Mouse (Mus musculus): Measurements from ENCODE around the gene Elf1.

Gene Elf1

DNA sequence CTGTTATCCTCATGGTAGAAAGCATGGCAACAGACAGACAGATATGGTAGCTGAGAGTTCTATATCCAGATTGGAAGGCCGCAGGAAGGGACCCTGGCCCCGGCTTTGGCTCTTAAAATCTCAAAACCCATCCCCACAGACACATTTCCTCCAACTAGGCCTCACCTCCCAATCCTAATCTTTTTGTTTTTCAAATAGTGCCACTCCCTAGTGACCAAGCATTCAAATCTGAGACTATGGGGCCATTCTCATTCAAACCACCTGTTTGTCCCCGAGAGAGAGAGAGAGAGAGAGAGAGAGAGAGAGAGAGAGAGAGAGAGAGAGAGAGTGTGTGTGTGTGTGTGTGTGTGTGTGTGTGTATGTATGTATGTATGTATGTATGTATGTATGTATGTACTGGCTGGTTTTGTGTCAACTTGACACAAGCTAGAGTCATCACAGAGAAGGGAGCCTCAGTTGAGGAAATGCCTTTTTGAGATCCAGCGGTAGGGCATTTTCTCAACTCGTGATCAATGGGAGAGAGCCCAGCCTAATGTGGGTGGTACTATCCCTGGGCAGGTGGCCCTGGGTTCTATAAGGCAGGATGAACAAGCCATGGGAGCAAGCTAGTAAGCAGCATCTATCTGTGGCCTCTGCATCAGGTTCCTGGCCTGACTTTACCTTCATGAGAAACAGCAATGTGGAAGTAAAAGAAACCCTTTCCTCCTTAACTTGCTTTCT lies 102.7 kb downstream of the Elf1 start:
- DNase-seq, result no peak

DNA sequence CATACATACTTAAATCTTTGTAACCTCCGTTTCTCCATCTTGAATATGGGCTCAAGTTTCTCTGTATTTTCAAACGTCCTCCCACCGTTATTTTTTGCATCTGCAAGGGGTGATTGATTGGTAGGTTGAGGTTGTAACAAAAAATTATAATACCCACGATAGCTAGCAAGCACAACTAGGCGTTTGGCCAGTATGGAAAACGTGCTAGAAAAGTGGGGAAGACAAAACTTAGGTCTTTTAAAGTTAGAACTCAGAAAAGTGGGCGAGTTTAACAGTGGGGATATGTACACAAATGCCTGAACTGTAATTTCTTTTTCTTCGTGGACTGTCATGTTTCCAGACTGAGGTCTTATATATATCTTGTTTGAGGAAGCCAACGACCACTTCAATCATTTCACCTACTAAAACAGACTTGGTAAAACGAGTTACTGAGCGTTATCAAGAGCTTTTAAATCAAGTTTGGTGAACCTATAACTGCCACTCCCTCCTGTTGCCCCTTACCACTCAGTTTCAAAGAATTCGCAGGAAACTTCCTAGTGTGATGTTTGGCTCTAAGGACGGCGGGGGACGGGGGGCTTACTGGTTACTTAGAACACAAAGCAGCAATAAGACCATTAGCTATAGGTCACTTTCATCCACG lies 105.6 kb downstream of the Elf1 start:
- DNase-seq, result no peak

DNA sequence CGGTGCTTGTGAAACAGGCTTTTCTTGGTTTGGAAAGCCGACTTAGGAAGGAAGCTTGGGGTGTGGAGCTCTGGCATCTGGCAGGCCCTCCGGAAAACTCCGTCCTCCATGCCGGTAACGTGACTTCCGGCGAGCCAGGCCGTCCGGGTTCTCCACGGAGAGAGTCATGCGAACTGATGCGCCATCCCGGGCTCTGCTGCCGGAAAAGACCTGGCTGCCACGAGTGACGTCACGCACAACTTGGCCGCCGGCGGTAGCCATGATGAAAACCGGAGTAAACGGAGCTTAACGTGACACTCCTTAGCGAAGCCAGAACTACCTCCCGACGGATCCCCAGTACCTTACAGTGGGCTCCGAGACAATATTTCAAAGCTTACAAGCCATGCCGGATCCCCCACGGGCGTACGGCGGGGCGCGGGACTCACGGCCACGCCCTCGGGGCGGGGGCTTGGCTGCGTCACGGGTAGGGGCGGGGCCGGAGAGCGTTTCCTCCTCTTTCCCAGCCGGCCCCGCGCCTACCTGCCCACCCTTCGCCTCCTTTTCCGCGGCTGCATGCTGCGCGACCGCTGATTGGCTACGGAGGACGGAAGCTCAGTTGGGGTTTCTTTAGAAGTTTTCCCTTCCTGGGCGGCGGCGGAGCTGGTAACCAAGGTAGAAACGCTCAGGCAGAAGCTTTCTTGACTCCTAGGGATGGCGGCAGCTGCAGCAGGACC lies 106.3 kb downstream of the Elf1 start, which contains the start of gene Sugt1:
Sugt1 (plus strand) TSS at position 553 of the 713 bp plus-strand sequence.
- DNase-seq, result peak; percentile 98

DNA sequence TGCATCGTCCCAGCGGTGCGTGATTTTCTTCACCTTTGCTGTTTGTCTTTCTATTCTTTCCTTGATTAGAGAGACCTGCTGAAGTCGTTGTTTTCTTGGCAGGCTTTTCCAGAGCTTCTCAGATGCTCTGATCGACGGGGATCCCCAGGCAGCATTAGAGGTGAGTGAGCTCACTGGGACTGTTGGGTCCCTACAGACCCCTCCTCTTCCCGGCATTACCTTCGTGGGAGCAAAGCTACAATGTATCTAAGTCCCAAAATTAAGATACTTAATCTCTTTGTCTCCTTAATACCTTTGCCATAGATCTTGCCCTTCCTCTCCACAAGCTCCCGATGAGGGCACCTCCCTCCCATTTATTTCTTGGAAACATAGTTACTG lies 106.8 kb downstream of the Elf1 start:
- DNase-seq, result no peak

DNA sequence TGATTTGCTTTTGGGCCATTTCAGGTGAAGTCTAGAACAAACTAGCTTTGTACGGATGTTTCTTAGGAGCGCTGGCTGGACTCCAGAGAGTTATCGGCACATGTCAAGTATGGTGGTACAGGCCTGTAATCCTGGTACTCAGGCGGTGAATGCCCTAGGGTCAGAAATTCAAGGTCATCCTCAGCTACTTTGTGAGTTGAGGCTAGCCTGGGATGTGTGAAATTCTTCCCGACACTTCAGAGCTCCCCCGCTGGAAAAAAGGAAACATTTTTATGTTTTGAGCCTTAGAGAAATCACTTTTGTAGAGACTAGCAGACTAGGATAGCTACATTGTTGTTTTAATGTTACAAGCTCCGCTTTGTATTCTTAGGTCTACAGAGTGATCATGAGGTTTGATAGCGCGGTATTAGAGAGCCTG lies 107.5 kb downstream of the Elf1 start:
- DNase-seq, result no peak

DNA sequence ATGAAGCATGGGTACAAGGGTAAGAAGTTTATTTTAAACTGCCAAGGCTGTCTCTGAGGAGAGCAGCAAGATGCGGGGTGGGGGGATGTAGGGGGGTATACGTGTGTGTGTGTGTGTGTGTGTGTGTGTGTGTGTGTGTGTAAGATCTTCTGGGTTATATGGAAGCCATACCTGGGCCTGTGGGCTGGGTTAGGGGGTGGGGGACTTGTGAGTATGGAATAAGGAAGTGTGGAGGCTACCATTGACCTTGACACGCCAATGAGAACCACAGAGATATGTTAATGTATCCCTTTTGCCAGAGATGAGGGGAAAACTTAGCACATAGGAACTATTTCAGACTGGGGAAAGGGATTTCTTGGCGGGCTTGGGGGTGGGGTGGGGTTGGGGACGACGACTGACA lies 108.4 kb downstream of the Elf1 start:
- DNase-seq, result no peak

DNA sequence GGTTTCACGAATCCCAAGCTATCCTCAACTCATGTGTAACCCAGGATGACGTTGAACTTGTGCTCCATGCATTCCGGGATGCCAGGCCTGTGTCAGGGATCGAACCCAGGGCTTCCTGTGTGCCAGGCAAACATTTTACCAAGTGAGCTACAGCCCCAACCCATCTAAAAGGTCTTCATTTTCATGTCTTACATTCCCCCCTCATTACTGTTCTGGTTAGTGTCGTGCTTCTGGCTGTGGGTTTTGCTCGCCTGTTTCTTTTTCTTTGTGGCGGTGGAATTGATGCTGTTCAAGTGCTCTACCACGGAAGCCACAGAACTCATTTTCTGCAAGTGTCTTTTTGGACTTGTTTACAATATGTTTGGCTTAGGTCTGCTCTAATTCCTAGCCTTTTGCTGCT lies 109.9 kb downstream of the Elf1 start:
- no peak for DNase-seq

DNA sequence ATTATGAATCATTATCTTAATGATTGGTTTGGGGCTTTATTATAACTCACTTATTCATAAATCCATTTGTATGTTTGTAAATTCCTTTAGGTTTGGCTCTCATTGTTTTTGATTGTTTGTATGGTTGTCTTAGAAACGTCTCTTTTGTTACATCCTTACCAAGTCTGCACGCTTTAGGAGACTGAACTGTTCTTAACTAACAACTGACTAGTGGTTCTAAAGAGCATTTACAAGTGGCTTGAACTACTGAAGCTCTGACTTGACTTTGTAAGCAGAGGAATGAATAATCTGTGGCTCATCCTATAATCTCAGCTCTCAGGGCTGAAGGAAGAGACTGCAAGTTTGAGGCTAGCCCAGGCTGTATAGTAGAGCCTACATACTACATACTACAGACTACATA lies 110.6 kb downstream of the Elf1 start:
- no peak for DNase-seq

DNA sequence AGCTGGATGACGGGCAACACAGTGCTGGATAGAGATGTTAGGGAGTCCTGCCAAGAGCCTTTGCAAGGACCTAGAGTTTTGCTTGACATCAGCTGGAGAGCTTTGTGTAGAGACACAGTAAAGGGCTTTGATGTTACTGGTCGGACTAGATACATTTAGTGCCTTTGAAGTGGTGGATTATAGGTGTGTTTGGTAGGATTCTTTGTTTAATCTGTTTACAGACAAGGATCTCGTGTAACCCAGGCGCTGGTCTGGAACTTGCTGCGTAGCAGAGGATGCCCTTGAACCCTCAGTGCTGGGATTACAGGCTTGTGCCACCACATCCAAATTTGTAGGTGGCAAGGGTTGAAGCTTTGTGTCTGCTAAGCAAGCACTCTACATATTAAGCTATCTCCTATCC lies 113.1 kb downstream of the Elf1 start:
- no peak for DNase-seq

DNA sequence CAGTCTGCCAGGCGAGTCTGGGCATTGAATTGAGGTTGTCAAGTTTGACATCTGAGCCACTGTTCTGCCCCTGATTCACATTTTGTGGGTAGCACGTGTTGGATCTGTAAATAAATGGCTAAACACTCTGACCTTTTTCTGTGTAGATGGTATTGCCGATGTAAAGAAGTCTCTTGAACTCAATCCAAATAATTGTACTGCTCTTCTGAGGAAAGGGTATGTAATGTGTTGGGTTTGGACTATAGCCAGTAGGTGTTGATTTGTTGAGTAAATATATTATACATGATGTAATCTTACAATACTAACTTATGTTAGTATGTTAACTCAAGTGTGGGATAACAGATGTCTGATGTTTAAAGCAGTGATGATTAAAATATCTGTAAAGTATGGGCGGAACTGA lies 115.6 kb downstream of the Elf1 start:
- DNase-seq, result no peak

DNA sequence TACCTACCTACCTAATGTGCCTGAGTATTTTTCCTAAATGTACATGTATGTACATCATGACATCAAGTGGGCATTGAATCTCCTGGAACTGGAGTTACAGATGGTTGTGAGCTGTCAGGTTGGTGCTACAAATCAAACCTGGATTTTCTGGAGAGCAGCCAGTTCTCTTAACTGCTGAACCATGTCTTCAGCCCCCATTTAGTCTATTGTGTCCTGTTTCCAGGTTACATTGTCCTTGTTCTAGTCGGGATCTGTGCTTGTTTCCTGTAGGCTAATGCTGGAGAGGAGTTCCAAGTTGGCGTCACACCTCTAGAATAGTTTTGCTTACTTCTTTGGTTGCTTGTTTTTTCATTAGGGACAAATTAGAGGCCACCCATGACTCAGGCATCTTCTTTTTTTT lies 124.9 kb downstream of the Elf1 start:
- DNase-seq, result no peak

DNA sequence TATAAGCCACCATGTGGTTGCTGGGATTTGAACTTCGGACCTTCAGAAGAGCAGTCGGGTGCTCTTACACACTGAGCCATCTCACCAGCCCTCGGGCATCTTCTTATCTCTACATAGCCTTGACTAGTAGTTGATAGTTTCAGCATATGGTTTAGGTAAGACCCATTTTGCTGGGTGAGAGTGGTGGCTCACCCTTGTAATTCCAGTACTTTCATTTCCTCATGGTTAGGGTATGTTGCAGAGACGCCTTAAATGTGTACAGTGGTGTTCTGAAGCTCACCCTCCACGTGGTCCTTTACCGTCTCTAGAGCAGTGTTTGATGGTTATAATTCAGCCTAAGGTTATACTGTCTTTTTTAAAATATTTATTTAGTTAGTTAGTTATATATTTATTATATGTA lies 125.4 kb downstream of the Elf1 start:
- no peak for DNase-seq

DNA sequence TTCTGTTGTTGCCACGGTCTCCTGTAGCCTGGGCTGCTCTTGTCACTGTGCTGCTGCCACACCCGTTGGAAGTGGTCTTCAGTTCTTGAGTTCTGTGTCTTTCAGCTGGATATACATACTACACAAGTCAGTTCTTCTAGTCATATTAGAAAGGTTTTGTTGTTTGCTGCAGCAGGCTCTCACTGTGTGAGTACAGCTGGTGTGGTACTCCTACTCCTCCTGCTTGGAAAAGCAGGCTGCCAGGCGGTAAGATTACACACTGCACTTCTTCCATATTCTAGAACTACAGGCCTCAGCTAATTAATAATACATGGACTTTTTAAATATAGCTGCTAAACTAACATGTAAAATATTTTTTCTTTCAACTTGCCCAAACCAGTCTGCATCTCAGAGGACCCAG lies 125.9 kb downstream of the Elf1 start:
- peak; percentile 22 for DNase-seq

DNA sequence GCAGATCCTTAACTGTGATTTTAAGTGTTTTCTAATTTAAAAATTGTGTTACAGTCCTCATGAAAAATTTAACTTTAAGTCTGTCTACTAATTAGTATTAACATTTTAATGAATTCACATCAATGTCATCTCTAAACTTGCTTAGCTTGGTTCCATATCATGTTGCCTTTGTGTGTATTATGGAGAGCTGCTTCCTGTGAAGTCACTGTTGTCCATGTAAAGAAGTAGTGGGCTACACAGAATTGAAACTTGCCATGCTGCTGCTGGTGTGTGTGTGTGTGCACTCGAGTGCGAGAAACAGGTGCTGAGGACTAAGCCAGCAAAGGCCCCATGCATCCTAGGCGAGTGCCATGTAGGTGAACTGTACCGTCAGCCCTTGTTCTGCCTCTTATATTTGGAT lies 126.4 kb downstream of the Elf1 start:
- no peak for DNase-seq

DNA sequence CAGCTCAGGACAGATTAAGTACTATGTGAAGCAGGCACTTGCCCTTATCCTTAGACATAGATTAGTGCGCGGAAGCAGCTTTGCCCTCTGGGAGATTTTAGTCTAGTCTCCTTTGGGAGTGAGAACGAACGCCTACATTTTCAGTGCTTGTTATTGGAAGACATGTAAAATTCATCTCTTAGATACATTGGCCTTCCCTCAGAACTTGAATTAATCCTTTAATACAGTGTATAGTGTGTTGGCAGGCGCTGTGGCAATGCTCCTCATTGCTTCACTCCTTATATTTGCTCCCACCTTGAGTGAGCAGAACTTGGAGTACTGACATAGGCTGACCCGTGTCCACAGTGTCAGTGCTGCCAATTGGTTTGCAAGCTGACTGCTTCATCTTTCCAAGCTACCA lies 127.3 kb downstream of the Elf1 start:
- no peak for DNase-seq

DNA sequence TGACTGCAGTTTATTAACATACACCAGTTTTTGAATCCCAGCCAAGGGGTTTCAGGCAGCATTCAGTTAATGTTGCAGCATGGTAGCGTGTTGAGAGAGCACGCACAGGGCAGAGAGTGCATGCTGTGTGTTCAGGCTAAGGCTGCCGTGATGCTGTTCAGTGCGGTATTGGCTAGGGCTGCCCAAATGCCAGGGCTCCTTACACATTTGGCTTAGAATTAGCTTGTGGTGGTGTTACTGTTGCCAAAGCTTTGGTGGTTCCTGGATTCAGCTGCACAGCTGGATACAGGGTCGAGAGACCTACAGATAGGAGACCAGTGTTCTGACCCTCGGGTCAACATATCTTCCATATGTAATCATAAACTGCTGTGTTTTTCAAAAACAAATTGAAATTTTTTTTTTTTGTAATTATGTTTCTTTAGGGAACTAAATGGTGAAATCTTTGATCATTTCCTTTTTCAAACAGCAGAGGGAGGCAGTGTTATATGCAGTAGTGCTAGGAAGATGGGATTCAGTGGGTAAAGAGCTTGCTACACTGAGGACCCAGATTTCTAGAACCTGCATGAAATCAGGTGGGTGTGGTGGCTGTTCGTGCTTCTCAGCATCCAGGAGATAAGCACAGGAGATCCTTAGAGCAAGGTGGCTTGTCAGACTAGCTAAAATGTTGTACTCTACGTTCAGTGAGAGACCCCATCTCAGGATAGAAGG lies 136.3 kb downstream of the Elf1 start:
- peak; percentile 30 for DNase-seq

DNA sequence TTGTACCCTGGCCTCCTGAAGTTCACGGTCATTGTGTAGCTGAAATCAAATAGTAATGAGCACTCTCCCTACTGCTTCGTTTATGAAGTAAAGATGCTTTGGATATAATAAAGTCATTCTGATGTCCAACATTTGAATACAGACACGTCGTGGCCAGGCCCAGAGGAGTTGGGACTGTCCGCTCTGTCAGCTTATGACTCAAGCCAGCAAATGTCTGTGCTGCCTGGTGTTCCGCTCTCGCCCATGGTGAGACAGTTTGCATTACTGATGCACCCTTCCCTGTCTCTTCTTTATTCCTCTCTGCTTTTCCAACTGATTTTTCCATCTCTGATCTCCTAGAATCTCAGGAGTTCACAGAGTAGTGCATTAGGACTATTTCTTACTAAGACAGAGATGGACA lies 138.8 kb downstream of the Elf1 start:
- no peak for DNase-seq

DNA sequence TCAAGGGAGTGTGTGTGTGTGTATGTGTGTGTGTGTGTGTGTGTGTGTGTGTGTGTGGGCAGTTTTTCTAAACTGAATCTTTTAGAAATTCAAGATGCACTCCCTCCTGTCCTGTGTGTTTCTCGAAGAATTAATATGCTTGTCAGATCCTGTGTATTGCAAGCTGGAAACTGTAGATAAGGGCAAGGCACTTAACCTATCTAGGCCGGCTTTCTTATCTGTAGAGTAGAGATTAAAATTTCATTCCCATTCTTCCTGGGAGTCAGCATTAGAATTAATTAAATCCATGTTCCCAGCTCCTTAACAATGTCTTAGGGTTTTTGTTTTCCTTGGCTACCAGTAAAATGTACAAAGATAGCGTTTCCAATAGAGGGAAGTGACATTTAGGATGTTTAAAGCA lies 140.1 kb downstream of the Elf1 start:
- no peak for DNase-seq

Data from right cerebral cortex, adult 18-20 months (tissue).